10 mouse cellular contexts compared by ENCODE assay signal in genomic region chr5:92812936-92813335, GRCm38 (mm10).
DNase-seq lines count a peak whose midpoint lies in the region; ATAC-seq lines count a peak whose summit lies in the region.
"Had no signal": no experiment of that assay in that cellular context is flagged by ENCODE, and none has a peak within 500 bp of the region (broad histone marks: within the 10 kb centered on the region; RNA-seq: fewer than 3 reads in every experiment).

No protein-coding gene starts in this region.

- H3K4me2 ChIP-seq in hindbrain, embryonic 12.5 days (replicated peaks): no peak overlapping the region
- no peak overlapping the region for H3K4me2 ChIP-seq in hindbrain, embryonic 16.5 days (ENCODE audit: low read length)

- H3K36me3 ChIP-seq in hindbrain, embryonic 12.5 days: no peaks in the 10 kb centered on the region
- H3K36me3 ChIP-seq in hindbrain, embryonic 16.5 days (ENCODE audit: control insufficient read depth, insufficient read depth, low read length): no peaks in the 10 kb centered on the region
- H3K36me3 ChIP-seq: G1E had no signal

- H3K4me1 ChIP-seq in hindbrain, embryonic 12.5 days: peaks cover 35% of the 10 kb centered on the region
- H3K4me1 ChIP-seq in hindbrain, embryonic 16.5 days (ENCODE audit: control insufficient read depth, insufficient read depth, low read depth, low read length): peaks cover 10% of the 10 kb centered on the region
- H3K4me1 ChIP-seq: megakaryocyte, embryonic 14.5 days had no signal

- no peaks in the 10 kb centered on the region for H3K9me3 ChIP-seq in hindbrain, embryonic 12.5 days (replicated peaks)
- no peaks in the 10 kb centered on the region for H3K9me3 ChIP-seq in hindbrain, embryonic 16.5 days (ENCODE audit: control insufficient read depth, low read length)
- H3K9me3 ChIP-seq: megakaryocyte, embryonic 14.5 days had no signal

- peak; percentile 46; the same call in 1 of the 2 replicates for ATAC-seq in hindbrain, embryonic 12.5 days (ENCODE audit: low FRiP score)
- ATAC-seq in hindbrain, embryonic 16.5 days: no peak

- peaks cover 3% of the 10 kb centered on the region for H3K27me3 ChIP-seq in hindbrain, embryonic 12.5 days
- H3K27me3 ChIP-seq in hindbrain, embryonic 16.5 days (replicated peaks; ENCODE audit: control insufficient read depth, insufficient read depth, low read length): peaks cover 7% of the 10 kb centered on the region; the same call in 1 of the 2 replicates

- no peak overlapping the region for H3K4me3 ChIP-seq in hindbrain, embryonic 12.5 days
- H3K4me3 ChIP-seq in hindbrain, embryonic 16.5 days (ENCODE audit: low read length): no peak overlapping the region
- H3K4me3 ChIP-seq: megakaryocyte, embryonic 14.5 days had no signal

- no peak overlapping the region for H3K9ac ChIP-seq in hindbrain, embryonic 12.5 days
- no peak overlapping the region for H3K9ac ChIP-seq in hindbrain, embryonic 16.5 days (ENCODE audit: low read depth, low read length)

- peak; percentile 73 for DNase-seq in embryo, embryonic 9.5 days (ENCODE audit: extremely low spot score)
- peak; percentile 45 to 56 for DNase-seq in kidney, adult 8-10 months
- peak; percentile 58 to 85 for DNase-seq in lung, postnatal 4 days
- no peak for DNase-seq in right cerebral cortex, postnatal 4 days
- DNase-seq in adrenal gland, adult 18-20 months (ENCODE audit: low spot score in 2 of 2): no peak
- no peak for DNase-seq in gastrocnemius, postnatal 36 days

- intact Hi-C loops in gastrocnemius, postnatal 36 days (cut with DNase I): no loop called here

- H3K27ac ChIP-seq in hindbrain, embryonic 12.5 days: no peak overlapping the region
- no peak overlapping the region for H3K27ac ChIP-seq in hindbrain, embryonic 16.5 days (ENCODE audit: low read depth, low read length)

- 6% methylated on average over 8 of the region's 8 CpGs for WGBS in hindbrain, embryonic 12.5 days
- WGBS in hindbrain, embryonic 16.5 days: 7% methylated on average over 8 of the region's 8 CpGs

Comparison
In these comparisons a context has a peak if more than half of its experiments do, and no peak if none do; other contexts are left out.
1. DNase-seq: peak in embryo, embryonic 9.5 days (single experiment), kidney, adult 8-10 months (2 of 2) and lung, postnatal 4 days (2 of 2); none in right cerebral cortex, postnatal 4 days (single experiment), adrenal gland, adult 18-20 months (0 of 2) and gastrocnemius, postnatal 36 days (0 of 2).